Mouse (Mus musculus): ENCODE results near the gene Dstyk.

DNA sequence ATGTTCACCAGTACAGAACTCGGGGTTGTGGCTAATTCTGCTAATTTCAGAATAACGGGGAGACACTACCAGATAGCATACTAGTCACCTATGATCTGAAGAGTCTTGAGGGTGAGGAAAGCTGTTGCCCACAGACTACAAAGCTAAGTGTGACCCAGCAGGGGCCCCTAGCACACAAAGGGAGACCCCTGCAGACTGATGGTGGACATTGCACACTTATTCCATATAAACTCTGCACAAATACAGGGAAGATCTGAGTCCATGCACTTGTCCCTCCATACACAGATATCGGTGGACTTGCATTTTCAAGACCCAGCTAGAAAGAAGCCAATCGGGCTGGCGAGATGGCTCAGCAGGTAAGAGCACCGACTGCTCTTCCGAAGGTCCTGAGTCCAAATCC is 52.2 kb downstream of the Dstyk start:
- TF ChIP-seq GATA1 (IDR thresholded peaks at IDR 0.05; ENCODE audit: low read length): no peak
- TF ChIP-seq TAL1 (IDR thresholded peaks at IDR 0.05; ENCODE audit: low read length): no peak

All from erythroblast, embryonic 14.5 days (primary cell).